Mouse (Mus musculus) liver, adult 2 months (tissue): ENCODE results near the gene Serpinb8.

Experiments
- CTCF ChIP-seq: fragments of 200-500 bp; IDR thresholded peaks from 2 replicates; pipeline ENCODE4 v1.5.1; 2011; ENCODE audit warnings: low read depth, low read length, control low read depth
- POLR2A ChIP-seq: fragments of 200-500 bp; IDR thresholded peaks from 2 replicates; pipeline ENCODE4 v1.6.1; 2011; ENCODE audit warnings: low read length, control low read depth; ENCODE audit not compliant: insufficient read depth; ENCODE audit errors: extremely low read depth

- TF ChIP-seq CTCF (no peak), POLR2A (no peak)
Observed at GRCm38 (mm10) chr1:107638056-107638455, 48.2 kb downstream of the Serpinb8 start.
